Mouse (Mus musculus): ENCODE measurements around the gene Nup214.

Nup214 gene

GRCm38 (mm10) chr2:31974141-31974808, at the start of gene Nup214:
Nup214 (plus strand) TSS chr2:31974436.
- peak; percentile 99 for DNase-seq (ENCODE audit: inconsistent age in 2 of 2, low spot score in 1 of 2)

- no peak for DNase-seq (ENCODE audit: inconsistent age in 2 of 2, low spot score in 1 of 2)
These were observed 49.4 kb upstream of the Nup214 start for GRCm38 (mm10) chr2:31924811-31925210.

- no peak for DNase-seq (ENCODE audit: inconsistent age in 2 of 2, low spot score in 1 of 2)
These were observed 48.3 kb upstream of the Nup214 start for GRCm38 (mm10) chr2:31925936-31926335.

- DNase-seq (ENCODE audit: inconsistent age in 2 of 2, low spot score in 1 of 2) = no peak
These were observed 44.6 kb upstream of the Nup214 start for GRCm38 (mm10) chr2:31929664-31930063.

GRCm38 (mm10) chr2:31934551-31934950, 39.7 kb upstream of the Nup214 start:
- DNase-seq (ENCODE audit: inconsistent age in 2 of 2, low spot score in 1 of 2) = no peak

GRCm38 (mm10) chr2:31935054-31935453, 39.2 kb upstream of the Nup214 start:
- peak; percentile 36 to 50 for DNase-seq (ENCODE audit: inconsistent age in 2 of 2, low spot score in 1 of 2)

GRCm38 (mm10) chr2:31938298-31938697, 35.9 kb upstream of the Nup214 start:
- DNase-seq (ENCODE audit: inconsistent age in 2 of 2, low spot score in 1 of 2) = no peak

- DNase-seq (ENCODE audit: inconsistent age in 2 of 2, low spot score in 1 of 2) = no peak
These were observed 31.2 kb upstream of the Nup214 start for GRCm38 (mm10) chr2:31943011-31943410.

GRCm38 (mm10) chr2:31945580-31945979, 28.7 kb upstream of the Nup214 start:
- DNase-seq (ENCODE audit: inconsistent age in 2 of 2, low spot score in 1 of 2) = no peak

GRCm38 (mm10) chr2:31948392-31948791, 25.8 kb upstream of the Nup214 start:
- DNase-seq (ENCODE audit: inconsistent age in 2 of 2, low spot score in 1 of 2) = peak; percentile 51 to 61

GRCm38 (mm10) chr2:31948801-31949200, 25.4 kb upstream of the Nup214 start:
- DNase-seq (ENCODE audit: inconsistent age in 2 of 2, low spot score in 1 of 2) = no peak

GRCm38 (mm10) chr2:31950058-31950871, 24.0 kb upstream of the Nup214 start, which contains the start of gene Aif1l:
Aif1l (plus strand) TSS chr2:31950139.
- DNase-seq (ENCODE audit: inconsistent age in 2 of 2, low spot score in 1 of 2) = peak; percentile 76 to 81

GRCm38 (mm10) chr2:31950966-31951365, 23.3 kb upstream of the Nup214 start:
- peak; percentile 40 to 66 for DNase-seq (ENCODE audit: inconsistent age in 2 of 2, low spot score in 1 of 2)

- no peak for DNase-seq (ENCODE audit: inconsistent age in 2 of 2, low spot score in 1 of 2)
These were observed 22.0 kb upstream of the Nup214 start for GRCm38 (mm10) chr2:31952236-31952635.

GRCm38 (mm10) chr2:31952725-31953124, 21.5 kb upstream of the Nup214 start:
- DNase-seq (ENCODE audit: inconsistent age in 2 of 2, low spot score in 1 of 2) = no peak

GRCm38 (mm10) chr2:31953687-31954086, 20.5 kb upstream of the Nup214 start:
- DNase-seq (ENCODE audit: inconsistent age in 2 of 2, low spot score in 1 of 2) = no peak

GRCm38 (mm10) chr2:31954779-31955181, 19.5 kb upstream of the Nup214 start:
- peak; percentile 85 to 90 for DNase-seq (ENCODE audit: inconsistent age in 2 of 2, low spot score in 1 of 2)

- no peak for DNase-seq (ENCODE audit: inconsistent age in 2 of 2, low spot score in 1 of 2)
These were observed 18.6 kb upstream of the Nup214 start for GRCm38 (mm10) chr2:31955686-31956085.

- DNase-seq (ENCODE audit: inconsistent age in 2 of 2, low spot score in 1 of 2) = no peak
These were observed 17.0 kb upstream of the Nup214 start for GRCm38 (mm10) chr2:31957211-31957610.

- no peak for DNase-seq (ENCODE audit: inconsistent age in 2 of 2, low spot score in 1 of 2)
These were observed 13.2 kb upstream of the Nup214 start for GRCm38 (mm10) chr2:31960986-31961385.

- DNase-seq (ENCODE audit: inconsistent age in 2 of 2, low spot score in 1 of 2) = no peak
These were observed 12.4 kb upstream of the Nup214 start for GRCm38 (mm10) chr2:31961791-31962222.

All from adrenal gland, adult (tissue).